Mouse (Mus musculus) effector memory CD4-positive, alpha-beta T cell, adult 7 months (primary cell): Measurements from ENCODE around the gene Kdm5b. TPM values are rescaled to one million over a fixed set of nuclear protein-coding genes. Genes with fewer than 3 reads are reported as not detected.

Source experiments
- polyA plus RNA-seq: library from polyadenylated mRNA; unstranded; fragments of 100-300 nt; shearing (Covaris generic); gene quantifications from one replicate; pipeline ENCODE4 v1.2.1, GENCODE M21; 2017

The Kdm5b gene
- 33.5 TPM for polyA plus RNA-seq

GRCm38 (mm10) chr1:134559976-134560375, at the start of gene Kdm5b:
TSS of gene Kdm5b (plus strand) at chr1:134560171.

GRCm38 (mm10) chr1:134549632-134550132, 10.3 kb upstream of the Kdm5b start, which contains the start of gene Mgat4e:
TSS of gene Mgat4e (minus strand) at chr1:134549682.

GRCm38 (mm10) chr1:134646261-134646962, 86.4 kb downstream of the Kdm5b start, which contains the start of gene Syt2:
TSS of gene Syt2 (plus strand) at chr1:134646677.

Other genes starting within 250 kb of the Kdm5b start
- gene Ppfia4, start 227.2 kb upstream of the Kdm5b start, polyA plus RNA-seq = not detected
- gene Tmem183a, start 198.2 kb upstream of the Kdm5b start, polyA plus RNA-seq = 112 TPM
- gene 4933406M09Rik, start 174.2 kb upstream of the Kdm5b start, polyA plus RNA-seq = not detected
- 23.7 TPM for gene Cyb5r1, start 154.6 kb upstream of the Kdm5b start, polyA plus RNA-seq
- gene Adipor1, start 144.8 kb upstream of the Kdm5b start, polyA plus RNA-seq = 119 TPM
- 24.5 TPM for gene Klhl12, start 104.6 kb upstream of the Kdm5b start, polyA plus RNA-seq
- 30.5 TPM for gene Rabif, start 65.5 kb upstream of the Kdm5b start, polyA plus RNA-seq
- not detected for gene Mgat4e, start 10.5 kb upstream of the Kdm5b start, polyA plus RNA-seq
- 0.79 TPM for gene Syt2, start 86.5 kb downstream of the Kdm5b start, polyA plus RNA-seq